Mouse (Mus musculus): Measurements from ENCODE around the gene Cntnap3.
"Not testable (repeated sequence)": the region's sequence is repeated elsewhere in the genome, so short reads cannot be mapped to it uniquely, and the experiment has no call there.

Gene Cntnap3

GRCm38 (mm10) chr13:64903585-64904208, at the start of gene Cntnap3:
TSS of gene Cntnap3 (minus strand) at chr13:64903955.
- peak; percentile 18 to 29 for DNase-seq (ENCODE audit: low spot score in 2 of 2)

- DNase-seq (ENCODE audit: low spot score in 2 of 2): no peak
These were observed 13.4 kb upstream of the Cntnap3 start, which contains the start of gene Spata31 for GRCm38 (mm10) chr13:64917191-64917590. TSS of gene Spata31 (plus strand) at chr13:64917406.

- no peak for DNase-seq (ENCODE audit: low spot score in 2 of 2)
These were observed 623 bp downstream of the Cntnap3 start for GRCm38 (mm10) chr13:64903132-64903531.

GRCm38 (mm10) chr13:64865397-64865796, 38.4 kb downstream of the Cntnap3 start:
- DNase-seq (ENCODE audit: low spot score in 2 of 2): no peak

GRCm38 (mm10) chr13:64824856-64825255, 78.9 kb downstream of the Cntnap3 start:
- not testable (repeated sequence) for DNase-seq (ENCODE audit: low spot score in 2 of 2)

- DNase-seq (ENCODE audit: low spot score in 2 of 2): no peak
These were observed 158.4 kb downstream of the Cntnap3 start for GRCm38 (mm10) chr13:64745383-64745782.

- no peak for DNase-seq (ENCODE audit: low spot score in 2 of 2)
These were observed 171.5 kb downstream of the Cntnap3 start for GRCm38 (mm10) chr13:64732244-64732643.

- no peak for DNase-seq (ENCODE audit: low spot score in 2 of 2)
These were observed 187.0 kb downstream of the Cntnap3 start for GRCm38 (mm10) chr13:64716791-64717190.

GRCm38 (mm10) chr13:64692463-64692862, 211.3 kb downstream of the Cntnap3 start:
- DNase-seq (ENCODE audit: low spot score in 2 of 2): no peak
